Mouse (Mus musculus) stomach, postnatal 0 days (tissue): Measurements from ENCODE around the gene Frmd6.

Source experiments
- CTCF ChIP-seq: IDR thresholded peaks from 2 replicates; pipeline ENCODE4 v1.5.1; 2016; ENCODE audit warnings: antibody characterized with exemption, low read depth, mild to moderate bottlenecking, moderate library complexity
- EP300 ChIP-seq: optimal IDR thresholded peaks from 2 replicates; pipeline ENCODE3; 2016; ENCODE audit warnings: antibody characterized with exemption

GRCm38 (mm10) chr12:70896068-70896467, 70.8 kb downstream of the Frmd6 start:
- TF ChIP-seq CTCF (no peak), EP300 (no peak)
